Mouse (Mus musculus) lung, embryonic 16.5 days (tissue): ENCODE measurements at regions not wholly inside any gene's neighbourhood (a gene's known extent, or its start where the extent isn't known, plus 50 kb on each side); places are given as distances from the start of the nearest gene placed in this dataset.
"Not testable (repeated sequence)": the region's sequence is repeated elsewhere in the genome, so short reads cannot be mapped to it uniquely, and the experiment has no call there.

ENCODE experiments used
- ATAC-seq: fragments of 200-750 bp; cut with Nextera tagmentation; 2 replicates; pipeline ENCODE4 v1.8.0; 2017; ENCODE audit warnings: low read depth, mild to moderate bottlenecking, moderate library complexity
- H3K27ac ChIP-seq: fragments of 300-500 bp; sonication (generic); 2 replicates; pipeline ENCODE4 v1.5.1; 2014; ENCODE audit warnings: mild to moderate bottlenecking, control low read depth, low read length
- H3K27me3 ChIP-seq: fragments of 300-500 bp; sonication (generic); 2 replicates; pipeline ENCODE4 v1.6.1; 2014; ENCODE audit warnings: low read depth, low read length, mixed read lengths; ENCODE audit not compliant: control insufficient read depth, insufficient read depth
- H3K36me3 ChIP-seq: fragments of 300-500 bp; sonication (generic); 2 replicates; pipeline ENCODE4 v1.6.1; 2014; ENCODE audit warnings: low read length; ENCODE audit not compliant: control insufficient read depth, insufficient read depth
- H3K4me1 ChIP-seq: fragments of 300-500 bp; sonication (generic); replicated peaks from 2 replicates; pipeline ENCODE4 v1.6.1; 2014; ENCODE audit warnings: low read length, mixed read lengths; ENCODE audit not compliant: control insufficient read depth, insufficient read depth
- H3K4me2 ChIP-seq: fragments of 300-500 bp; sonication (generic); 2 replicates; pipeline ENCODE4 v1.6.1; 2014; ENCODE audit warnings: low read depth, low read length, control low read depth
- H3K4me3 ChIP-seq: fragments of 300-500 bp; sonication (generic); 2 replicates; pipeline ENCODE4 v1.5.1; 2014; ENCODE audit warnings: mild to moderate bottlenecking, low read length, control low read depth
- H3K9ac ChIP-seq: fragments of 300-500 bp; sonication (generic); 2 replicates; pipeline ENCODE4 v1.6.1; 2014; ENCODE audit warnings: low read length, control low read depth
- H3K9me3 ChIP-seq: fragments of 300-500 bp; sonication (generic); 2 replicates; pipeline ENCODE4 v1.6.1; 2016; ENCODE audit warnings: low read length; ENCODE audit not compliant: control insufficient read depth
- WGBS: fragments of 180-500 bp; shearing (Covaris S2); extraction: QIAGEN DNeasy Blood & Tissue Kit; methylation state at CpG from one replicate; pipeline ENCODE4 v1.1.7; 2014; 5-methylcytosine and 5-hydroxymethylcytosine counted together

- Histone ChIP-seq H3K9ac (no peak overlapping the region), H3K4me1 (no peaks in the 10 kb centered on the region), H3K4me3 (no peak overlapping the region), H3K36me3 (no peaks in the 10 kb centered on the region), H3K27ac (no peak overlapping the region), H3K27me3 (no peaks in the 10 kb centered on the region), H3K4me2 (no peak overlapping the region), H3K9me3 (no peaks in the 10 kb centered on the region)
- no peak for ATAC-seq
- WGBS: 81% methylated on average over 6 of the region's 6 CpGs
Measured at GRCm38 (mm10) chr14:53831651-53832050, 422.3 kb downstream of the Dad1 start.

- no peak for ATAC-seq
- H3K9ac ChIP-seq: no peak overlapping the region
- no peaks in the 10 kb centered on the region for H3K27me3 ChIP-seq
- WGBS: 26% methylated on average over 1 of the region's 1 CpGs
- no peak overlapping the region for H3K4me2 ChIP-seq
- H3K4me3 ChIP-seq: no peak overlapping the region
- H3K36me3 ChIP-seq: no peaks in the 10 kb centered on the region
- no peaks in the 10 kb centered on the region for H3K4me1 ChIP-seq
- H3K27ac ChIP-seq: no peak overlapping the region
- no peaks in the 10 kb centered on the region for H3K9me3 ChIP-seq
Measured at GRCm38 (mm10) chr14:53830717-53831116, 423.2 kb downstream of the Dad1 start.

DNA sequence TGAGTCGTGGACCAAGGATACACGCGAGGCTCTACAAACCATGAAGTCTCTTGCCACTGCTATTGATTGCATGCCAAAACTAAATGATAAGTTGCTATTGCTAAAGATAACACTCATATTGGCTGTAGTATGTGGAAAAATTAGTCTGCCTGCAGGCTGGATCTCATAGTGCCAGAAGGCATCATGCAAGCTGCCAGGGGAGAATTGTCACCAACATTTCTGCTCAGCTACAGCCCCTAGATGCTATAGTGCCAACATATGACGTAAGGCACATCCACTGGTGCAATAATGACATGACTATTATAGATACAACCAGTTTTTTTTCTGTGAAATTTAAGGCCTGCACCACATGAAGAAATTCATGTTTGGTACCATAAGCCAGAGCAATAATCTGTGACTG, 427.1 kb downstream of the Dad1 start:
- 76% methylated on average over 4 of the region's 4 CpGs for WGBS
- no peaks in the 10 kb centered on the region for H3K4me1 ChIP-seq
- ATAC-seq: no peak

GRCm38 (mm10) chr14:53806231-53806630, 447.7 kb downstream of the Dad1 start:
- Histone ChIP-seq H3K9ac (no peak overlapping the region), H3K4me3 (no peak overlapping the region), H3K27me3 (no peaks in the 10 kb centered on the region), H3K4me1 (no peaks in the 10 kb centered on the region), H3K27ac (no peak overlapping the region), H3K36me3 (no peaks in the 10 kb centered on the region), H3K4me2 (no peak overlapping the region), H3K9me3 (no peaks in the 10 kb centered on the region)
- WGBS: 13% methylated on average over 3 of the region's 3 CpGs
- no peak for ATAC-seq

More for the DNA sequence above, 427.1 kb downstream of the Dad1 start:
- Histone ChIP-seq H3K36me3 (no peaks in the 10 kb centered on the region), H3K4me3 (no peak overlapping the region), H3K27me3 (no peaks in the 10 kb centered on the region), H3K9ac (no peak overlapping the region), H3K9me3 (no peaks in the 10 kb centered on the region), H3K27ac (no peak overlapping the region), H3K4me2 (no peak overlapping the region)

DNA sequence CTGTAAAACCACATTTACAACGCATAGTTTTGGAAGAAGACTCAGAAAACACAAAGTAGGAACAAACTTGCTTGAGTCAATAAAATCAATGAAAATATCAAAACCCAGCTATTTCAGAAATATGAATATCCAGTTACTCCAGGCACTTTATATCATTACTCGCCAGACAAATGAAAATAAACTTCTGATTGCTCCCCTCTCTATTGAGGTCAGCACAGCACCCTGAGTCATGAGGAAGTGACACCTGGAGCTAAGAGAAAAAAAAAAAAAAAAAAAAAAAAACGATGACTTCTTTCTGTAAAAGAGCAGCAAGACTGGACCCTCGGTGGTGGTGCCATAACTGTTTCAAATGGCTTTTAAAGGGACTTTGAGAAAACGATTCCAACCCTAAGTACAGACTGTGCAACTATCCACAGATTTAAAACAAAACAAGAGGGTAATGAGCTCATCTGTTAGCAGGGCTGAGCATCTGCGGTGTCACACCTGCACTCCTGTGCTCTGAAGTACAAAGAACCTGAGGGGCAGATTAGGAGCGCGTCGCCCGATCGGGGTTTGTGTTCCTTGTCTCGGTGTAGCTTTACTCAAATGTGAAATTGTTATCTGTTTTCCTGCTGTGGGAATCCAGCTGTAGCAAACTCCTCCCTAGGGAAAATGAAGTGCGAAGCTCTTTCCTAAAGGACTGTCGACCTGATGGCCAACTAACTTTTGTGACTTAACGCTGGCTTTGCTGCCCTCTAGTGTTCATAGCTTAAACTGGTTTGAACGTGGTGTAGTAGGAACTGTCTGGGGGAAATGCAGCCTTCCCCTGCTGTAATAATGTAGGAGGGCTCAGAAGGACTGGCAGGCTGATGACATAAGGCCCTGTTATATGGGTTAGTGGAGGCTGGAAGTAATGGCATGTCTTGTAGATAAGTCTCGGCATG, 449.9 kb downstream of the Dad1 start:
- H3K9ac ChIP-seq: no peak overlapping the region
- no peak overlapping the region for H3K4me3 ChIP-seq
- H3K9me3 ChIP-seq: no peaks in the 10 kb centered on the region
- no peaks in the 10 kb centered on the region for H3K4me1 ChIP-seq
- peak overlapping the region; percentile 43 for H3K4me2 ChIP-seq
- WGBS: 19% methylated on average over 17 of the region's 17 CpGs
- H3K27me3 ChIP-seq: no peaks in the 10 kb centered on the region
- no peak overlapping the region for H3K27ac ChIP-seq
- H3K36me3 ChIP-seq: no peaks in the 10 kb centered on the region
- peak; percentile 70 for ATAC-seq

DNA sequence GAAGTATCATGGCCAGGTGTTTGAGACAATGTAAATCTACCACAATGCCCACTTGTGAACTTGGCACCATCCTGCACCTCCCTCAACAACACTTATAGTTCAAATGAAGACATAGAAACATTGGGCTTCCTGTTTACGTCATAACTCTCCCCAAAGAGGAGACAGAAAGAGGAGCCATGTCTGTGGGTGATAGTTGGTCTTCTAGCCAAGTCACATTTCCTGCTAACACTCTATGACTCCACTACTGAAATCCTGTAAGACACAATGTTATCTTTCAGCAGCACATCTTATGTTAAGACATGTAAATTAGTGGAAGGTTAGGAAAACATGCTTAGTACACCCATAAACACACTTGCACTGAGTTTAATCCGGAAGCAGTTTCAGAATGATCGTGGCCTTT, 451.4 kb downstream of the Dad1 start:
- Histone ChIP-seq H3K27me3 (no peaks in the 10 kb centered on the region), H3K9me3 (no peaks in the 10 kb centered on the region), H3K9ac (no peak overlapping the region), H3K36me3 (no peaks in the 10 kb centered on the region), H3K27ac (no peak overlapping the region), H3K4me1 (no peaks in the 10 kb centered on the region), H3K4me3 (no peak overlapping the region), H3K4me2 (no peak overlapping the region)
- ATAC-seq: no peak
- whole genome bisulfite sequencing: 63% methylated on average over 3 of the region's 3 CpGs

DNA sequence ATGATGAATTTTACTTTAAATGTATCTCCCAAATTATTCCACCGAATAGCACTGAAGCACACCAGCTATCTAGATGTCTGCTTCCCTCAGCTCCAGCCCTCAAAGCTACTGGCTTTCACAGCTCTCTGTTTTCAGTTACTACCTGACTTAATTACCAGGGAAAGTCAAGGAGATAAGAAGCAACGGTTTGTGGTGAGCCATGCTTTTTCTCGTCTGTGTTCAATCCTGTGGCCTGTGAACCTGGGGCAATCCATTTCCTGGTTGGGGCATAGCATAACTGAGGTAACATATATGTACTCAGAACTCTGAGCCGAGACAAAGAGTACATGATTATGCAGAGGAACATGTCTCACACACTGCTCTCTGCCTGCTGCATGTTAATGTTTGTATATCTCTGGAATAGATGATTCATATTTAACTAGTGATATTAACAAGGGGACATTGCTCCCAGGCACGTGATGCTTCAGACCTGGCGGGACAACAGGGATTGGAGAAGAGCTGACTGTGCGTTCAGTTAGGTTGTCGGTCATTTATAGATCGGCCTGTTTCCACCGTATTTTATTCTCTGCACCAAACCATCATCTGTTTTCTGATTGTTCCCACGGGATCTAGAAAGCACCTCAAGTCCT, 453.3 kb downstream of the Dad1 start:
- 71% methylated on average over 11 of the region's 11 CpGs for WGBS
- no peak for ATAC-seq
- H3K4me1 ChIP-seq: no peaks in the 10 kb centered on the region

DNA sequence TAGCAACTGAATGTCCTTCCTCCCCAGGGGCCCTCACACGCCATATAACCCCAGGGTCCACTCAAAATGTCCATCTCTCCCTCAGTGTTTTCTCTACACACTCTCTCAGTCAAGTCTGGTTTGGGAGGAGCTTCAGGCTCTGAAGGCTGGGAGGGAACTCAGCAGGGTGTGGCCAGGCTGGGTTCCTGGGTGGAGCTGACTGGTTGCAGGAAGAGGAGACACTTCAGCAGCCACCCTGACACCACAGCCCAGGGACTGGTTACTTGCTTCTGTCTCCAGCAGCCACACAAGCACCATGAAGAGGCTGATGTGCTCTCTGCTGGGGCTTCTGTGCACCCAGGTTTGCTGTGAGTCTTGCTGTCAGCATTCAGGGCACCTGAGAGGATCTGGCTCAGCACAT, 458.7 kb downstream of the Dad1 start:
- H3K36me3 ChIP-seq, ATAC-seq, H3K9ac ChIP-seq, H3K27me3 ChIP-seq, H3K4me2 ChIP-seq, H3K4me1 ChIP-seq, H3K9me3 ChIP-seq, H3K27ac ChIP-seq, H3K4me3 ChIP-seq: not testable (repeated sequence)
- WGBS: 56% methylated on average over 1 of the region's 1 CpGs

More for the DNA sequence above, 453.3 kb downstream of the Dad1 start:
- no peak overlapping the region for H3K9ac ChIP-seq
- no peaks in the 10 kb centered on the region for H3K36me3 ChIP-seq
- no peaks in the 10 kb centered on the region for H3K27me3 ChIP-seq
- no peaks in the 10 kb centered on the region for H3K9me3 ChIP-seq
- H3K27ac ChIP-seq: no peak overlapping the region
- no peak overlapping the region for H3K4me3 ChIP-seq
- H3K4me2 ChIP-seq: no peak overlapping the region

DNA sequence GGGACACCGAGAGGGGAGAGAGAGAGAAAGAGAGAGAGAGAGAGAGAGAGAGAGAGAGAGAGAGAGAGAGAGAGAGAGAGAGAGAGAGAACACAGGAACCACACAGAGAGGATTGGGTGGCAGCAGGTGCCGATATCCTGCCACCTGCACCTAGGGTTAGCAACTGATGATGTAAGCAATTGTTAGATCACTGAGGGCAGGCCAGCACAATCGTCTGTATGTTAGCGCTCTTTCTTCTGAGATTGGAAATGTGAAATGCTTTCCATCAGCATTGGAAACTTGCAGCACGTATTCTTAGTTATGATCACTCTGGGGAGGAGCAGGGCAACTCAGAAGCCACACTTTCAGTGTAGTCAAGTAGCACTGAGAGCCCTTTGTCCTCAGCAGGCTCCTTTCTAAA, 459.4 kb downstream of the Dad1 start:
- Histone ChIP-seq H3K27ac (no peak overlapping the region), H3K4me2 (no peak overlapping the region), H3K9ac (no peak overlapping the region), H3K9me3 (no peaks in the 10 kb centered on the region), H3K27me3 (no peaks in the 10 kb centered on the region), H3K4me1 (no peaks in the 10 kb centered on the region), H3K36me3 (no peaks in the 10 kb centered on the region), H3K4me3 (no peak overlapping the region)
- 76% methylated on average over 5 of the region's 5 CpGs for WGBS
- ATAC-seq: no peak
